Mouse (Mus musculus) cerebellum, adult 18-20 months (tissue): Measurements from ENCODE around the gene Stk11.

Experiments
- DNase-seq, 2 experiments: peaks; one replicate each; pipeline ENCODE4 v3.0.0; 2021

Stk11 gene

DNA sequence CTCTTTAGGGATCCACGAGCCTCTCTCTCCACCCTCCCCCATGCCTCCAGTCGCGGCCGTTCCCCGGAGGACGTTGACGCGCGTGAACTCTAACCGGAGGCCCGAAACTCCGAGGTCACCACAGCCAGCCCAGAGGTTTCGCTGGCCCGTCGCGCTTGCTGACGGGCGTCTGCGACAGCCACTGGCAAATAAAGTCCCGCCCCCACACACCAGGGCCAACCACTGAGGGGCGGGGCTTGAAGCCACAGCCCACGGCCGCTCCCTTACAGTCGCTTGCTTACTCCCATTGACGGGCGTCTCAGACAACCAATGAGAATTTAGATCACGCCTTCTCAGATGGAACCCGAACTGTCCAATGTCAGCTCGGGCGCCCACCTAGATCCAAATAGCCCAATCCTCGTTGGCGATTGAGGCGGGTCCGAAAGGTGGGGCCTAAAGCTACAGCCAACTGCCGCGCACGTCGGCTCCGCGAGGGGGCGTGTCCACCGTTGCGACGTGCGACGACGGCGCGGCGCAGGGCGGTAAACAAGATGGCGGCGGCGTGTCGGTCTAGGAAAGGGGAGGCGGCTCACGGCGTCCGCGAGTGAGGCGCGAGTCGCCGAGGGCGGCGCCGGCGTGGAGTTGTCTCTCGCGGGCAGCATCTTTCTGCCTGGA, at the start of gene Stk11:
Stk11 (plus strand) TSS at position 514 of the 654 bp plus-strand sequence.
- DNase-seq: peak; percentile 99 to 100

DNA sequence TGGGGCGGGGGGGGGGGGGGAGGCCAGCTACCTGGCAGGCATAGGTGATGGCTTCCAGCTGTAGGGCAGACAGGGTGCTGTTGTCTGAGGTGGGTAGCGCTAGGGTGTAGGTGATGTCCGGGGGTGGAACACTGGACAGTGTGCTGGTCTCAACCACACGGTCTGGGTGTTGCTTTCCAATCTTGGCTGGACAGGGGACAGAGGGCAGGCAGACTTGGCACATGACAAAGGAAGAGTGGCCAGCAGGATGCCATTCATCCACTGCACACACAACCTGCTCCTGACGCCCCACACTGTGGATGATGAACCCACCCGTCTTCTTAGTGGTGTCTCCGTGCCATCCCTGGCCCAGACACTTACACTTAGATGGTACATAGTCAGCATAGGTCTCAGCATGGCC, 46.4 kb upstream of the Stk11 start:
- peak in 1 of 2 experiments; percentile 29 for DNase-seq

DNA sequence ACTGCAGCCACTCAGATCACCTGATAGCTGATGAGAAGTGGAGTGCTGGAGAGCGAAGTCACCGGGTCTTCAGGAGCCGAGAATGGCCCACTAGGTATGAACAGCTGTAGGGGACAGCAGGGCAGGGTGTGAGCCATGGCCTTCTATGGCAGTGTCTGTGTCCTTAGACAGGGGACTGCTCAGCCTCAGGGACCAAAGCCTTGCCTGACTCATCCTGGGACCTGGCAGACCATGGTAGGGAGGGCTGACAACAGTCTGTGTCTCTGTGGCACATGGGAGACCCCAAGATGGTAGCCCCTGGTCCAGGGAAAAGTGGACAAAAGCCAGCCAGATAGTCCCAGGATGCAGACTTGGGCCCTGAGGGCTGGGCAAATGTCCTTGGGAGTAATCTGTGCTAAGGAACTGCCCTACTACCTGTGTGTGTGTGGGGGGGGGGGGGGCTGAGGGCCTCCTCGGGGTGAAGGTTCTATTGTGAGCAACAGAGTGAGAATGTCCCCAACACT, 45.6 kb upstream of the Stk11 start:
- no peak for DNase-seq

DNA sequence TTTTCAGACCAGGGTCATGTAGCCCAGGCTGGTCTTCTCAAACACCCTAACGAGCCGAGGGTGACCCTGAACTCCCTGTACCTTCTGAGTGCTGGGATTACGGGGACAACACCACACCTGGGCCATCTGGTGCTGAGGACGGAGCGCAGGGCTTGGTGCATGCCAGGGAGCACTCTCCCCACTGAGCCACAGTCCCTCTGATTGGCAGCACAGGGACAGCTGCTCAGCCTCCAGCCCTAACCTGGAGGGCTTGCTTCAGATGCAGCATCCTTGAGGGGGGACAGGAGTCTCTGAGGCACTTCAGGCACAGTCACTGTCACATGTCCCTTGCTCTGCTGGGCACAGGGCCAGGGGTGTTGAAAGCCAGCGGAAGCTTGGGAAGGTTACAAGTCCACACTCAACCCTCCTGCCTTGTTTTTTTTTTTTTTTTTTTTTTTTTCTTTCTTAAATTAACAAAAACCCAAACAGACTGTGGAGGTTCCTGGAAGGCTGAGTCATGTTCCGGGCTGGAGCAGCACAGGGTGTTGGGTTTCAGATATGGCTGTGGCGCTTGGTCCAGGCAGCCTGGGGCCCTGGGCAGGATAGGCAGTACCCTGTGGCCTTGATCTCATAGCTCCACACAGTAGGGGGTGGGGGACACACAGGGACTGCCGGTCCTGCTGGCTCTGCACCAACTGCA, 44.6 kb upstream of the Stk11 start:
- DNase-seq: peak; percentile 84 to 87

DNA sequence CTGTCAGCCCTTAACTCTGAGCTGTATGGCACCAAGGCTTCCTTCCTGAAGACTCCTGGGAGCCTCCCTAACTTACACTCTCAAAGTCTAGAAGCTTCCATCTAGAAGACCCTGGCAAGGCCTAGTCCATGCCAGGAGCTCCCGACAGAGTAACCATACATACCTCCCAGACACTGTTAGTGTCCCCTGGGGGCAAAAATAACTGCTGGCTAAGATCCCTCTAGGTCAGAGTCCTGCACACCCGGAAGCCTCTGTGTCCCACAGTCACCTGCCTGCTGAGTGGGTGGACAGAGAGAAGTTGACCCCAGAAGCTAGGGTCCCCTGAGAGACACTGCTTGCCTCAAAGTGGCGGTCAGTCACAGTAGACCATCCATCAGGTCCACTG, 44.1 kb upstream of the Stk11 start:
- DNase-seq: no peak

DNA sequence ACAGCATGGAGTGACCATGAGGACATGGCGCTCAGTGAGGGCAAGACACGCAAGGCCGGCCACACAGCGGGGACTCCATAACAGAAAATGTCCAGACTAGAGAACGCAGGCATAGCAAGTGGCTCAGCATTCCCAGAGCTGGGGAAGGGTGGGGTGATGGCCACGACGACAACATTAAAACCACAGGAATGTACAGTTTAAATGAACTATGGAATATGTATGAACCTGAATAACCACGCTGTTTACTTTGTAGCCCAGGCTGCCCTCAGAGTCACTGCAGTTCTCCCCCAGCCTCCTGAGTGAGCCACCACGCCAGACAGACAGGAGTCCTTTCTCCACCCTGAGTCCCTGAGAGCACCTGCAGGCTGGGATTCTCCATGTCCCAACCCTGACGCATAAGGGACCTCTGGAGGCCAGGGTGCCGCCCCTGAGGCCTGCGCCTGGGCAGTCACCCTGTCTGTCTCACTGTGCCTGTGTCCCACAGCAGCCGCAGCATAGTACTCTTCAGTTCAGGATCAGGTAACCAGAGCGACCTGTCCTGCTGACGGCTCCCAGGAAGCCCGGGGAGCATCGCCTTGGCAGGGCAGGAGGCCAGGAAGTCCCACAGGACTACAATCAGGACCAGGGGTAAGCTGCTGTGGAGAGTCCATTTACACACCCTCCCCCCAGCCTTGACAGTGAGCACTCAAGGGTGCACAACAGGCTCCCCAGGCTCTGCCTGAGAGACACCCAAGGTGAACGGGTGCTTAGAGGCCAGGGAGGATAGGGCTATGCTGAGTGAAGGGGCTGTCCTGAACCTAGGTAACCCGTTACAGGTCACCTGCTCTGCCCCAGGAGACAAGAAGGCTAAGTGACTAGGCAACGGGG, 42.7 kb upstream of the Stk11 start:
- no peak for DNase-seq

DNA sequence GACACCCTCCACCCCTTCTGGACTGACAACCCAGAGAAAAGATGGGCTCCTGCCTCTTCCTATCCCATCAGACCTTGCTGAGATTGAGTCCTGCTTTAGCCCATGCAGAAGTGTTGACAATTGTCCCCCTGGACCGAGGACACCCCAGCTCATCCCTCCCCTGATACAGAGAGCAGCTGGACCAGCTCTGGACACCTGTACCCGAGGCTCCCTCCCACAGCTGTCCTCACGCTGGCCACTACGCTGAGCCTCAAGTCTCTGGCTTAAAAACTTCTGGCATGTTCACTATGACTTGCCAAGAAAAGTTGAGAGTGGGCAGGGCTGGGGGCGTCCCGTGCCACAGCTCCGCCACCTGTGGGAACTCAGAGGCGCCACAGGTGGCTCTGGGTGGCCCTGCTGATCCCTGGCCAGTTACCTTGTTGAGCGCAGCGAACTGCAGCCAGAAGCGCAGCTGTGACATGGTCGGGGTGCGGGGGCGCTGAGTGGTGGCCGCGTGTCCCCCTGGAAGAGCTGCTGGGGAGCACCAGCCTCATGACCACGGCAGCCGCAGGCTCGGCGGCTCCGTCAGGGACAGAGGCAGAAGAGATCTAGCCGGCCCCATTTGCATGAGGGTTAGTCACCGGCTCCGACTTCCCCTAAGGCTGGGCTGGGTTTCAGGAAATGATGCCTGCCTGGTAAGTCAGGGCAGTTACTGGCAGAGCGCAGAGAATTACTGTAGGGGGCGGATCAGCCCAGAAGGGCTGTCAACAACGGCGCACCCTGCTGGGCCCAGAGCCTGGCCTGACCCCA, 40.6 kb upstream of the Stk11 start:
- DNase-seq: peak; percentile 50 to 59

DNA sequence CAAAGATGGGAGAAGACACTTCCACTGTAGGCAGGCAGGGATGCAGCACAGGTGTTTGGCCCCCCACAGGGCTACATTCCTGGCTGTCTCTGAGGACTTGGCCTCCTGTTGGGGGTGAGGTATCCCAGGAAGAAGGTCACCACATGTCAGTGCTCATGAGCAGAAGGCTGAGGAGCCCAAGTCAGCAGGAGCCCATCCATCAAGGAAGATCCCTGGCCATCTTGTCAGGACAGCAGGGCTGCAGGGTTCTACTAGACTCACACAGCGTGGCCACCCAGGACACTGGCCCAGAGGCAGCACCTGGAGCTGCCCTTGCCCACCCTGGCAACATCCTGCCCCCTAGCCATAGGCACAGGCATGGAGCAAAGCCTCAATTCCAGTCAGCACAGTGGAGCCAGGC, 39.7 kb upstream of the Stk11 start:
- no peak for DNase-seq

DNA sequence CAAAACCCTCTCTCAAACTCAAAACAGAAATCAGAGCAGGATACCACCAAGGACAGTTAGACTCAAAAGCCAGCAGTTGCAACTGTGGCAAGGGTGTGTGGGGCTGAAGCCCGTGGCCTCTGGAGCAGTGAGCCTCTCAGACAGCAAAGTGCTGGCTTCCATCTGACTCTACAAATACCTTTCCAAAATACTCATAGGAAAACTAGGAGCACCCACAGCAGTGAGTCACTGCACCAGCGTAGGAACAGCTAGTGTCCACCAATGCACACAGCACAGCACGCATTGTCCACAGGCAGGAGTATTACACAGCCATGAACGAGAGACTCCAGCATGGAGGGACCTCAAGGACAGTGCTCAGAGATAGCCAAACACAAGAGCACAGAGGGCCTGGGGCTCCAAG, 39.2 kb upstream of the Stk11 start:
- no peak for DNase-seq

DNA sequence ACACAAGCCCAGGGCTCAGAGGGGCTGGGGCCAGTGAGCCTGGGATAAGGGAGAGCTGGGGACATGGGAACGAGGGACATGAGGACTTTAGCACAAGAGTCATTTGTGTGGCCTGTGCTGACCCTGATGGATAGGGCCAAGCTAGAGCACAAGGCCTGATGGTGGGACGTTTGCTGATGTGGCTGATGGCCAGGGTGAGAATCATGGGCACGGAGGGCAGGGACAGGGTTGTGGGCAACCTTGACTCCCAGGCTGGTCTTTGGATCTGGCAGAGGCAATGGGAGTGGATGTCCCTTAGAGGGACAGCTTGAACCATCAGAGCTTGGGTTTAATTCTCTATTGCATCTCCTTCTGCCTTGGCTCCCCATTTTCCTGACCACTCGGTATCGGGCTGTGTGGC, 38.3 kb upstream of the Stk11 start:
- DNase-seq: no peak

DNA sequence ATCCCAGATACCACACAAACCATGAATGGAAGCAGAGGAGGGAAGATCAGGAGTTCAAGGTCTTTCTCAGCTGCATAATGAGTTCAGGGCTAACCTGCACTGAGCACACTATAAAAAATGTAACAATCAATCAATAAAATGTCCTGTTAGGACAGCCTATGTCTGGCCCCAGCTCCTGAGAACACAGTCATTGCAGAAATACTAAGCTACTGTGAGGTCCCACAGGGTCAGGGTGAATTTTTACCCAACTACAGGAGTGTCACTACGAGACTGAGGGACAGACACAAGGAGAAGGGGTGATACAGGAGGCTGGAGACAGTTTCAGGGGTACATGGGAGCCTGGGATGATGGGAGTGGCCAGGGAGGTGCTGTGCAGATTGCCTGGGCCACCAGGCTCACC, 37.2 kb upstream of the Stk11 start:
- DNase-seq: no peak

DNA sequence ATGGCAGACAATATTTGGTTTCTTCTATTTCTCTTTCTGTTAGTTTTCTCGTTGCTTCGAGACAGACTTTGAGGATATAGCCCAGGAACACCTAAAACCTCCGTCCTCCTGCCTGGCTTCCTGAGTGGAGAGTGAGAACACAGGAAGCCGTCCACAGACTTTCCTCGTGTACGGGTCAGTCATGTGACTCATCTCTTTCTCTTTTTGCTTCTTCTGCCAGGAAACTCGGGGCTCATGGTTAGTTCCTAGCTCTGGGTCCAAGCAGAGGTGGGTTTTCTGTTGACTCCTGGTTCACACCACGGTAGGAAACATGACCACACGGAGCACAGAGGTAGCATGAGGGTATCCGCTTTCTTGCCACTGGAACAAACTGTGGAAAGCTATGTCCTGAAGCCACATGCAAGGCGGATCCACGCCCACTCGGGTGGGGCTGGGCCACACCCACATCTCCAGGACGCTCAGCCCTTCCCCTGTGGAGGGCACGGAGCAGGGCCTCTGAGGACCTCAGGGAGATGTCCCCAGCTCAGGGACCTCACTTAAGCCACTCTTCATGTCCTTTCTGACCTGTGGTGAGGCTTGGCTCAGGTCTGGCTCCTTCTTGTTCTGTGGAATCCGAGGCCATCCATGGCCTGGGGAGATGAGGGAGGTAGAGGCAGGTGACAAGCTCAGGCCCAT, 35.1 kb upstream of the Stk11 start:
- DNase-seq: no peak

DNA sequence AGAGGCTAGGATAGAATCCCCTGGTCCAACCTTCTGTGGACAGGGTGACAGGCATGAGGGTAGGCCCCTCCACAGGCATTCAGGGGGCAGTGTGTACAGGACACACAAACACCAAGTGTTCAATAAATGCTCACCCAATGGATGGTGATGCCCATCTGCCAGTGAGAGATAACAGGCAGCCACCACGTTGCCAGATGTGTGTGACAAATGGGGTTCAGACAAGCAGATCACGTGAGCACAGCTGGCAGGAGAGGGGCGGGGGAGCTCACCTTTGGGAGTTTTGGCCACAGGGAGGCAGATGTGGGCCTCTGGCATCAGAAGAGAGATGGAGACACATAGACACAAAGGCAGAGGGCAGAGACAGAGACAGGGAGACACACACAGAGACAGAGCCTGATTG, 34.5 kb upstream of the Stk11 start:
- DNase-seq: no peak

DNA sequence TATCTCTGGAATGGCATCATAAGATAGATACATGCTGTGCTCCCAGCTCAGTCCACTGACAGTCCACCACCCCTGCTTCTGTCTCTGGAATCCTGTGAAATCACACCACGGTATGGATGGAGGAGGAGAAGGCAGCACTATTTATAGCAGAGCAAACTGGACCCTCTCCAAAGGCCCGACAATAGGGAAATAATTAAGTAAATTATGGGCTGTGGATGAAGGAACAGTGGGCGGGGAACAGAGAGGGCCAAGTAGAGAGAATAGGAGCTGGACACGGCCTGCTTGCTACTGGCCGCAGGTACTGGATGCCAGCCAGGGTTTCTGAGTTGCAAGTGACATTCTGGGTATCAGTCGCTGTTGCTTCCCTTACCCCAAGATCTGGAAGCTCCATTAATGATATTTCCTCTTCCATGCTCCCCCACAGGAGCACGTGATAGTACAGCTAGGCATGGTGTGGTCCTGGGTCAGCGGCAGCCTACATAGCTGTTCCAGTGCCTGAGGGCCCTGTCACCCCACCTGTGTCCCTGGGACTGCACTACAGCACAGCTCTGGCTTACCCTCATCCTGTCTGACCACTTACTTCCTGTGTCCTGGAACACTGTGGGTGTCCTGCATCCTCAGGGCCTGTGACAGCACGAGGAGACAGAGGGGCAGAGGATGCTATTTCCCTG, 30.7 kb upstream of the Stk11 start:
- DNase-seq: peak; percentile 61 to 65

DNA sequence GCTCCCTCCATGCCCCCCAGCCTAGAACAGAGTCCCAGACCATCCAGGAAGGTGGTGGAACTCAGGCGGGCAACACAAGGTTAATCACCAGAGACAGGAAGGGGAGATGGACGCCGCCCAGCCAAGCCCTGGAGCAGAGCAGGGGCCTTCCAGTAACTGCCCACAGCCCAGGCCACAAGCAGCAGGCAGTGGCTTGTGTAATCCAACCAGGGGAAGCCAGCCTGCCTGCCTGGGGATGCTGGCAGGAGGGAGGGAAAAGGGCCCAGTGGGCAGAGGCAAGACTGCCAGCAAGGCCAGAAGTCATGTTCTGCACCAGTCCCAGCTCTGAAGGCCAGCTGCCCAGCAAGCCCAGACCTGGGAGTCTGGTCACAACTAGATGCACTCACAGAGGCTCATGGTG, 28.8 kb upstream of the Stk11 start:
- DNase-seq: peak; percentile 25 to 36

DNA sequence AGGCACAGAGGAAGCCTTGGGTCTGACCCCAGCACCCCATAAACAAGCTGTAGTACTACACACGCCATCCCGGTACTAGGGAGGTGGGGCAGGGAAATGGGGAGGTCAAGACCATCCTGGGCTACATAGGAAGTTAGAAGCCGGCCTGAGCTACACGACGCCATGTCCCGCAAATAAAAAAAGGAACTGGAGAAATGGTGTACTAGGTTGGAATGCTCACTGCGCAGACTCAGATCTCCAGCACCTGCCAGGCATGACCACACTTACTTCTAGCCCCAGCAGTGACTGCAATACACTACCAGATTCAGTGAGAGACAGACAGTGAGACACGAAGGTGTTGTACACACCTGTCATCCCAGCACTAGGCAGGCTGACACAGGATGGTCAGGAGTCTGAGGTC, 28.1 kb upstream of the Stk11 start:
- no peak for DNase-seq

DNA sequence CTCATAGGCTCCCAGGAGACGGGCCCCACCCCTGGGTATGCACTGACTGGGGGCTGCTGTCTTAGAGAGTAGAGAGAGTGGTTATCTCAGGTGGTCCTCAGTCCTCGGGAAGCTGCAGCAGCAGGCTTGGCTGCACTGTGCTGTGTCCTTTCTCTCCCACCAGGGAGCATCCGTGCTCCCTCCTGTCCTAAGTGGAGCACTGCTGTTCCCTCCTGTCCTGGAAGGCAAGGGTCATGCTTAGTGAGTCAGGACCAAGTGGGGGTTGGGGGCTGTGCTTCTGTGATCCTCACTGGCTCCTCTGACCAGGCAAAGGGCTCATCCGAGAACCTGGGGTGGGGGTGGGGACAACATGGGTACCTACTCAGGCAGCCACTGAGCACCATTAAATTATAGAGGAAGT, 26.5 kb upstream of the Stk11 start:
- no peak for DNase-seq

DNA sequence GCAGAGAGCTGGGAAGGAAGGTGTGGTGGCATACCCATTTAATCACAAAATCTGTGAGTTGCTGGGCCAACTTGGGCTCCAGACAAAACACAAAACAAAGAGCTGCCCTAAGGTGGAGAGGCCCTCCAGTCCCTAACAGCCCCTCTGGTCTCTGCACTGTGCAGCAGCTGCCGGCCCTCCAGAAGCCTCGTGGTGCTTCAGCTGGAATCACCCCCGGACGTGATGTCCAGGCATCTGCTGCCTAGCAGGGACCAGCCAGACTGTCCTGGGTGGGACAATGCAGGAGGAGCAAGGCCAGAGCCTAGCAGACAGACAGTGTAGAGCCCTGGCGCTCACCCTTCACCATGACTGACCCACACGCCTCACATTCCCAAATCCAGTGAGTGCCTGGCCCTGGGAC, 24.1 kb upstream of the Stk11 start:
- DNase-seq: no peak

DNA sequence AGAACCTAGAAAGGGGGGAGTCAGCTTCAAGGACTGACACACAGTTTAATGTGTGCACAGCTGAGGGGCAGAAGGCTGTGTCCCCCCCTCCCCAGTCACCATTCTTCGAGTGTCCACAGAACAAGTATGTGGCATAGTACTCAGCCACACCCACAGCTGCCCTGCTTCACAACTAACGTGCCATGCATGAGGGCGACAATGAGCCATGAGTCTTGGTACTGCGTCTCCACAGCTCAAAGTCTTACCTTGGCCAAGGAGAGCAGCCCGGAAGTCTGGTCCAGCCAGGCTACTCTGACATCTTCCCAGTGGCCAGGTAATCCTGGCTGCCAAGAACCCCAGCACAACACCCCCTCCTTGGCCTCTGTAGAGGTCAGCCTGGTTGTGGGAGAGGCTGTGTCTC, 22.9 kb upstream of the Stk11 start:
- DNase-seq: no peak

DNA sequence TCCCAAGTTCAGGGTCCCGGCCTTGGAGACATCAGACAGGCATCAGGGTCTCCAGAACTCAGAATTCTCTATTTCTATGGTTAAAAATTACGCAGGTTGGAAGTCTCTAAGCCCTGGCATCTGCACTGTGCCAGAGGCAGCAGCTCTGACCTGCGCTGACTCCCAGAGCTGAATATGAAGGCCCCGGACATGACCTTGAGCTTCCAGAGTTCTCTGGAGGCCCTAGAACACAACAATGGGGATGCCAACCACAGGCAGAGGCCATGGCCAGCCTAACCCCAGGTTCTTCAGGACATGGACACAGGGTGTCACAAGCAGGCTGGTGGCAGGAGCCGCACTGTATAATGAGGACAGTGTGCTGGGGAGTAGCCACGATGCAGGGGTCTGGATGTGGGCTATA, 21.5 kb upstream of the Stk11 start:
- no peak for DNase-seq

DNA sequence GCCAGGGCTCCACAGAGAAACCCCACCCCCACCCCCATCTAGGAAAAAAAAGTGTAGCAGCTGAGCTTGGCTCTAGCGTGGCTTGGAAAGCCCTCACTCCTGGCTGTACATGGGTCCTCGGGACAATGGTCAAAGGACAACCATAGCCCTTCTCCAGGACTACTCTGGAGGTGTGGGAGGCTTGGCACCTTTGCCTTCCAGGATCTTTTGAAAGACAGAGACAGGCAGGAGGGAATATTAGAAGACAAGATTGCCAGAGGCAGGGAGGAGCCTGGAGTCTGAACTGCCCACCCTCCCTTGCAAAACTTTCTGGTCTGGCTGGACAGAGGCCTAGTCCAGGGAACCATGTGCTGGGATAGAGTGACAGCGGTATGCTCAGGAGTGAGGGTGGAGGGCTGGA, 20.9 kb upstream of the Stk11 start:
- DNase-seq: no peak

DNA sequence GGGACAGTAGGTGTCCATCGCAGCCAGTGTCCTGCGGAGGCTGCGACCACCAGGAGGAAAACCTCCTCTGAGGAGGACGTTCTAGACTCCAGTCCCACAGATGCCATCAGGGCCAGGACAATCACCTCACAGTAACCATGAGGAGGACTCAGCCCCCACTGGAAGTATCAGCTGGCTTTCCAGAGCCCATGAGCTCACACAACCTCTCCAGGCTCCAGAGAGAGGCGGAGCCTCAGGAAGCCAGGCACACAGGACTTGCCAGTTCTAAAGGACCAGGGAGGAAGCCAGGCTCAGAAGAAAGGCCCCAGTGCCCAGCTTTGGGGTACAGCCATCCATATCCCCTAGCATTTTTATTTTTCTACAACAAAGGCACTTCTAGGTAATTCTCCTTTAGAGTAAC, 20.1 kb upstream of the Stk11 start:
- no peak for DNase-seq
